Mouse (Mus musculus) G1E (cell line): ENCODE results near the gene Ptn.

ENCODE experiments used
- CTCF ChIP-seq: IDR thresholded peaks from 2 replicates; pipeline ENCODE4 v1.5.1; 2012; ENCODE audit warnings: low read depth, low read length, inconsistent platforms, mixed read lengths
- GATA1 ChIP-seq: IDR thresholded peaks from 2 replicates; pipeline ENCODE4 v1.6.1; 2012; ENCODE audit warnings: borderline replicate concordance, low read length, inconsistent platforms, mixed read lengths
- GATA2 ChIP-seq: IDR thresholded peaks from 2 replicates; pipeline ENCODE4 v1.6.1; 2012; ENCODE audit warnings: low read depth, low read length, inconsistent platforms, borderline replicate concordance
- POLR2AphosphoS5 ChIP-seq: IDR thresholded peaks from 2 replicates; pipeline ENCODE4 v1.6.1; 2012; ENCODE audit warnings: low read depth, low read length, inconsistent platforms; ENCODE audit not compliant: insufficient replicate concordance
- TAL1 ChIP-seq: conservative IDR thresholded peaks from 2 replicates; pipeline ENCODE4 v1.6.1; 2012; ENCODE audit warnings: low read depth, low read length, inconsistent platforms, mixed read lengths

GRCm38 (mm10) chr6:36809747-36810285, at the start of gene Ptn:
- TF ChIP-seq CTCF (no peak), TAL1 (no peak), GATA2 (no peak), GATA1 (no peak), POLR2AphosphoS5 (no peak)
